Mouse (Mus musculus): ENCODE measurements around the gene Gm16223. TPM values are rescaled to one million over a fixed set of nuclear protein-coding genes. Genes with fewer than 3 reads are reported as not detected.

The Gm16223 gene
- total and polyA plus RNA-seq, 2 experiments from 2014 or later: not detected

- Histone ChIP-seq H3K9me3 (replicated peaks; ENCODE audit: control insufficient read depth, low read length) (no peaks in the 10 kb centered on the region), H3K36me3 (replicated peaks; ENCODE audit: control insufficient read depth, insufficient read depth, low read length) (no peaks in the 10 kb centered on the region), H3K4me2 (ENCODE audit: low read depth, low read length) (no peak overlapping the region), H3K27me3 (ENCODE audit: control insufficient read depth, insufficient read depth, low read length) (no peaks in the 10 kb centered on the region), H3K9ac (replicated peaks; ENCODE audit: low read depth, low read length) (no peak overlapping the region), H3K4me1 (ENCODE audit: control insufficient read depth, insufficient read depth) (no peaks in the 10 kb centered on the region), H3K27ac (ENCODE audit: low read depth) (no peak overlapping the region), H3K4me3 (ENCODE audit: low read depth, low read length) (no peak overlapping the region)
- TF ChIP-seq EP300 (IDR thresholded peaks at IDR 0.05; ENCODE audit: low read depth) (no peak), CTCF (IDR thresholded peaks at IDR 0.05; ENCODE audit: low read depth) (no peak)
- ATAC-seq (ENCODE audit: insufficient read depth, low read depth) (no peak), DNase-seq (ENCODE audit: low spot score) (no peak)
- 63% methylated on average over 1 of the region's 1 CpGs for WGBS
These were observed 157.1 kb downstream of the Gm16223 start for GRCm38 (mm10) chr5:42224840-42225239.

GRCm38 (mm10) chr5:42228631-42229030 lies 160.9 kb downstream of the Gm16223 start:
- H3K4me3 ChIP-seq (ENCODE audit: low read depth, low read length): no peak overlapping the region
- H3K4me1 ChIP-seq (ENCODE audit: control insufficient read depth, insufficient read depth): no peaks in the 10 kb centered on the region
- no peak overlapping the region for H3K9ac ChIP-seq (replicated peaks; ENCODE audit: low read depth, low read length)
- H3K27ac ChIP-seq (ENCODE audit: low read depth): no peak overlapping the region
- no peaks in the 10 kb centered on the region for H3K36me3 ChIP-seq (replicated peaks; ENCODE audit: control insufficient read depth, insufficient read depth, low read length)
- ATAC-seq (ENCODE audit: insufficient read depth, low read depth): no peak
- no peak overlapping the region for H3K4me2 ChIP-seq (ENCODE audit: low read depth, low read length)
- no peak for DNase-seq (ENCODE audit: low spot score)
- no peak for TF ChIP-seq CTCF (IDR thresholded peaks at IDR 0.05; ENCODE audit: low read depth)
- no peak for TF ChIP-seq EP300 (IDR thresholded peaks at IDR 0.05; ENCODE audit: low read depth)
- WGBS: 47% methylated on average over 2 of the region's 2 CpGs
- H3K27me3 ChIP-seq (ENCODE audit: control insufficient read depth, insufficient read depth, low read length): no peaks in the 10 kb centered on the region
- H3K9me3 ChIP-seq (replicated peaks; ENCODE audit: control insufficient read depth, low read length): no peaks in the 10 kb centered on the region

GRCm38 (mm10) chr5:42239291-42239690 lies 171.5 kb downstream of the Gm16223 start:
- no peak overlapping the region for H3K4me2 ChIP-seq (ENCODE audit: low read depth, low read length)
- no peak for ATAC-seq (ENCODE audit: insufficient read depth, low read depth)
- TF ChIP-seq EP300 (IDR thresholded peaks at IDR 0.05; ENCODE audit: low read depth) (no peak), CTCF (IDR thresholded peaks at IDR 0.05; ENCODE audit: low read depth) (no peak)
- WGBS: 71% methylated on average over 5 of the region's 5 CpGs
- no peak for DNase-seq (ENCODE audit: low spot score)
- no peaks in the 10 kb centered on the region for H3K9me3 ChIP-seq (replicated peaks; ENCODE audit: control insufficient read depth, low read length)
- no peaks in the 10 kb centered on the region for H3K27me3 ChIP-seq (ENCODE audit: control insufficient read depth, insufficient read depth, low read length)
- no peak overlapping the region for H3K9ac ChIP-seq (replicated peaks; ENCODE audit: low read depth, low read length)
- H3K27ac ChIP-seq (ENCODE audit: low read depth): no peak overlapping the region
- H3K4me3 ChIP-seq (ENCODE audit: low read depth, low read length): no peak overlapping the region
- H3K36me3 ChIP-seq (replicated peaks; ENCODE audit: control insufficient read depth, insufficient read depth, low read length): no peaks in the 10 kb centered on the region
- H3K4me1 ChIP-seq (ENCODE audit: control insufficient read depth, insufficient read depth): no peaks in the 10 kb centered on the region

- ATAC-seq (ENCODE audit: insufficient read depth, low read depth) (no peak), DNase-seq (ENCODE audit: low spot score) (no peak)
- H3K27me3 ChIP-seq (ENCODE audit: control insufficient read depth, insufficient read depth, low read length): no peaks in the 10 kb centered on the region
- H3K9ac ChIP-seq (replicated peaks; ENCODE audit: low read depth, low read length): no peak overlapping the region
- no peak overlapping the region for H3K27ac ChIP-seq (ENCODE audit: low read depth)
- H3K4me3 ChIP-seq (ENCODE audit: low read depth, low read length): no peak overlapping the region
- no peak overlapping the region for H3K4me2 ChIP-seq (ENCODE audit: low read depth, low read length)
- no peaks in the 10 kb centered on the region for H3K4me1 ChIP-seq (ENCODE audit: control insufficient read depth, insufficient read depth)
- TF ChIP-seq CTCF (IDR thresholded peaks at IDR 0.05; ENCODE audit: low read depth) (no peak), EP300 (IDR thresholded peaks at IDR 0.05; ENCODE audit: low read depth) (no peak)
- H3K9me3 ChIP-seq (replicated peaks; ENCODE audit: control insufficient read depth, low read length): no peaks in the 10 kb centered on the region
- H3K36me3 ChIP-seq (replicated peaks; ENCODE audit: control insufficient read depth, insufficient read depth, low read length): no peaks in the 10 kb centered on the region
These were observed 172.0 kb downstream of the Gm16223 start for GRCm38 (mm10) chr5:42239806-42240205.

DNA sequence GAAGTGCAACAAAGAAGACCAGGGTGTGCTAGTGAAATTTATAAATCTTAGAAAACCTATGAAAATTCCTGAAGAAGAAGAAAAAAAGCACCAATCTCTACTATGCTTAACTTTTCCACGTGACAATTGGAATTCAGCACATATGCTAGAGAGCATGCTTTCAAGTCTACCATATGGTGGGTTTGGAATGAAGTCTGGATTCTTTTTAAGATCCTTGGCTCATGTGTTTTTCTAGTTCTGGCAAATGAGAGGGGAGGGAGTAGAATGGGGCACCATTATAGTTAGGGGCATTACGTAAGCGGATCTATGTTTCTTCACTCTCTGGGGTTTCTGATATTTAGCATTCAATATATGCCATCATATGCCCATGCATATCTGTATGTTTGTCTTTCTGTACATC lies 182.6 kb downstream of the Gm16223 start:
- Histone ChIP-seq H3K9ac (replicated peaks; ENCODE audit: low read depth, low read length) (no peak overlapping the region), H3K27me3 (ENCODE audit: control insufficient read depth, insufficient read depth, low read length) (no peaks in the 10 kb centered on the region), H3K27ac (ENCODE audit: low read depth) (no peak overlapping the region), H3K4me2 (ENCODE audit: low read depth, low read length) (no peak overlapping the region), H3K9me3 (replicated peaks; ENCODE audit: control insufficient read depth, low read length) (no peaks in the 10 kb centered on the region), H3K4me1 (ENCODE audit: control insufficient read depth, insufficient read depth) (no peaks in the 10 kb centered on the region), H3K36me3 (replicated peaks; ENCODE audit: control insufficient read depth, insufficient read depth, low read length) (no peaks in the 10 kb centered on the region), H3K4me3 (ENCODE audit: low read depth, low read length) (no peak overlapping the region)
- no peak for ATAC-seq (ENCODE audit: insufficient read depth, low read depth)
- no peak for DNase-seq (ENCODE audit: low spot score)
- 86% methylated on average over 3 of the region's 3 CpGs for WGBS
- TF ChIP-seq CTCF (IDR thresholded peaks at IDR 0.05; ENCODE audit: low read depth): no peak
- TF ChIP-seq EP300 (IDR thresholded peaks at IDR 0.05; ENCODE audit: low read depth): no peak

Other genes starting within 250 kb of the Gm16223 start
- 4.5 and 4.9 TPM in 2 replicates for gene Bod1l, start 223.6 kb upstream of the Gm16223 start, total RNA-seq (2014; rRNA removed; ENCODE audit: low replicate concordance)
- gene Bod1l, start 223.6 kb upstream of the Gm16223 start, polyA plus RNA-seq (2015; fragmentation: Nextera tagmentation; extraction: Ambion mirVana): 11.6 and 12.7 TPM in 2 replicates

All from heart, postnatal 0 days (tissue).